Mouse (Mus musculus): ENCODE measurements at regions not wholly inside any gene's neighbourhood (a gene's known extent, or its start where the extent isn't known, plus 50 kb on each side); places are given as distances from the start of the nearest gene placed in this dataset.

- Histone ChIP-seq H3K4me3 (ENCODE audit: low read depth, low read length) (no peak overlapping the region), H3K36me3 (ENCODE audit: control insufficient read depth, insufficient read depth, low read length, poor library complexity, severe bottlenecking) (no peaks in the 10 kb centered on the region), H3K27ac (ENCODE audit: insufficient read depth, low read length) (no peak overlapping the region), H3K27me3 (ENCODE audit: control insufficient read depth, insufficient read depth, low read length, poor library complexity, severe bottlenecking) (no peaks in the 10 kb centered on the region), H3K4me1 (ENCODE audit: control insufficient read depth, insufficient read depth, low read length) (no peaks in the 10 kb centered on the region), H3K9me3 (replicated peaks; ENCODE audit: control insufficient read depth, insufficient read depth, low read length, poor library complexity, severe bottlenecking) (peaks cover 4% of the 10 kb centered on the region), H3K9ac (ENCODE audit: low read depth, poor library complexity, severe bottlenecking) (no peak overlapping the region)
- TF ChIP-seq POLR2A (IDR thresholded peaks at IDR 0.05; ENCODE audit: insufficient read depth, low read length), result no peak
- TF ChIP-seq CTCF (IDR thresholded peaks at IDR 0.05; ENCODE audit: low read depth, low read length), result no peak
- TF ChIP-seq EP300 (IDR thresholded peaks at IDR 0.05; ENCODE audit: insufficient read depth, low read depth, low read length), result no peak
These were observed 53.3 kb upstream of the Arhgap28 start for GRCm38 (mm10) chr17:68057264-68057663.

DNA sequence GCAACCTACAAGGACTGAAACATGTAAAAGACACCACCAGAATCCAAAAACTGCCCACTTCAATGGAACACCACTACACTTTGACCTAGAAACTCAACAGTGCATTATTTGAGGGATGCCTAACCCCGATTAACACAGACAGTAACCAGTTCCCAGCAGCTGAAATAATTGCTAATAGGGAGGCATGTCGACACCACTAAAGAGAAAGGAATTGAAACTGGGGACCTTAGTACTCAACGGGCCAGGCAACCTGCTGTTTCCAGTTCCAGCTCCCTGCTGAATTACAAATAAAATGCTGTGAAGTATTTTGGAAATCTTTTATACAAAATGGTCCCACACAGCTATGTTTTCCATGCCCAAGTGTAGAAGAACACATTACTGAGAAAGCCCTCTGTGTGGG is 56.5 kb upstream of the Arhgap28 start:
- H3K27ac ChIP-seq (ENCODE audit: insufficient read depth, low read length), result no peak overlapping the region
- H3K9me3 ChIP-seq (replicated peaks; ENCODE audit: control insufficient read depth, insufficient read depth, low read length, poor library complexity, severe bottlenecking), result peaks cover 4% of the 10 kb centered on the region
- no peak overlapping the region for H3K9ac ChIP-seq (ENCODE audit: low read depth, poor library complexity, severe bottlenecking)
- no peaks in the 10 kb centered on the region for H3K36me3 ChIP-seq (ENCODE audit: control insufficient read depth, insufficient read depth, low read length, poor library complexity, severe bottlenecking)
- no peaks in the 10 kb centered on the region for H3K4me1 ChIP-seq (ENCODE audit: control insufficient read depth, insufficient read depth, low read length)
- TF ChIP-seq EP300 (IDR thresholded peaks at IDR 0.05; ENCODE audit: insufficient read depth, low read depth, low read length) (no peak), POLR2A (IDR thresholded peaks at IDR 0.05; ENCODE audit: insufficient read depth, low read length) (no peak), CTCF (IDR thresholded peaks at IDR 0.05; ENCODE audit: low read depth, low read length) (no peak)
- H3K27me3 ChIP-seq (ENCODE audit: control insufficient read depth, insufficient read depth, low read length, poor library complexity, severe bottlenecking), result no peaks in the 10 kb centered on the region
- H3K4me3 ChIP-seq (ENCODE audit: low read depth, low read length), result no peak overlapping the region

DNA sequence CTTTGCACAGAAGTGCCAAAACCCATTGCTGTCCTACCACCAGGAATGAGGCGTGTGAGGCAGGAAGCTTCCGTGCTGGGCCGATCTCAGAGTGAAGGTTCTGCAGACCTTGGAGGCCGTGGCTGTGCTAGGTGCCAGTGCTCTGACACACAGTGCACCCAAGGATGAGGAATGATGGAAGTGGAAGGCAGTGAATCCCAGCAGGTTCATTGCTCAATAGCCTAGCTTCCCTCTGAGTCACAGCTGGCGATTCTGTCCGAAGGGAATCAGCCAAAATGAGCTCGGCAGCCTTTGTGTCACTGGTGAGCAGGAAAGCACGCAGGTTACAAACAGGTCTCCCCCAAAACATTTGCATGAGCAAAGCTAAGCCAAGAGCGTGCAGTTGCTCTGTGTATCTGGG is 61.8 kb upstream of the Arhgap28 start:
- H3K9me3 ChIP-seq (replicated peaks; ENCODE audit: control insufficient read depth, insufficient read depth, low read length, poor library complexity, severe bottlenecking), result no peaks in the 10 kb centered on the region
- no peak overlapping the region for H3K9ac ChIP-seq (ENCODE audit: low read depth, poor library complexity, severe bottlenecking)
- H3K4me1 ChIP-seq (ENCODE audit: control insufficient read depth, insufficient read depth, low read length), result no peaks in the 10 kb centered on the region
- no peaks in the 10 kb centered on the region for H3K27me3 ChIP-seq (ENCODE audit: control insufficient read depth, insufficient read depth, low read length, poor library complexity, severe bottlenecking)
- no peak for TF ChIP-seq EP300 (IDR thresholded peaks at IDR 0.05; ENCODE audit: insufficient read depth, low read depth, low read length)
- TF ChIP-seq POLR2A (IDR thresholded peaks at IDR 0.05; ENCODE audit: insufficient read depth, low read length), result no peak
- no peak for TF ChIP-seq CTCF (IDR thresholded peaks at IDR 0.05; ENCODE audit: low read depth, low read length)
- no peak overlapping the region for H3K27ac ChIP-seq (ENCODE audit: insufficient read depth, low read length)
- H3K4me3 ChIP-seq (ENCODE audit: low read depth, low read length), result no peak overlapping the region
- H3K36me3 ChIP-seq (ENCODE audit: control insufficient read depth, insufficient read depth, low read length, poor library complexity, severe bottlenecking), result no peaks in the 10 kb centered on the region

DNA sequence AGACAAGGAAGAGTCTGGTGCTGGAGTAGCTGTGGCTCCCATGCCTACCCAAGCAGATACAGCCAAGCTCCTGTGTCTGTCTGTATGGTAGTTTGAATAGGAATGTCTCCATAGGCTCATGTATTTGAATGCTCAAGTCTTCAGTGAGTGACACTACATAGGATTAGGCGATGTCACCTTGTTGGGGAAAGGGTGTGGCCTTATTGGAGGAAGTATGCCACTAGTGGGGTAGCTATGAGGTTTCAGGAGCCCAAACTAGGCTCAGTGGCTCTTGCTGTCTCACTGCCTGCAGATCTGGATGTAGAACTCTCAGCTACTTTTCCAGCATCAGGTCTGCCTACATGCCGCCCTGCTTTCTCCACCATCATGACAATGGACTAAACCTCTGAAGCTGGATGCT is 62.3 kb upstream of the Arhgap28 start:
- Histone ChIP-seq H3K4me1 (ENCODE audit: control insufficient read depth, insufficient read depth, low read length) (no peaks in the 10 kb centered on the region), H3K27ac (ENCODE audit: insufficient read depth, low read length) (no peak overlapping the region), H3K9me3 (replicated peaks; ENCODE audit: control insufficient read depth, insufficient read depth, low read length, poor library complexity, severe bottlenecking) (no peaks in the 10 kb centered on the region), H3K9ac (ENCODE audit: low read depth, poor library complexity, severe bottlenecking) (no peak overlapping the region), H3K4me3 (ENCODE audit: low read depth, low read length) (no peak overlapping the region), H3K27me3 (ENCODE audit: control insufficient read depth, insufficient read depth, low read length, poor library complexity, severe bottlenecking) (no peaks in the 10 kb centered on the region), H3K36me3 (ENCODE audit: control insufficient read depth, insufficient read depth, low read length, poor library complexity, severe bottlenecking) (no peaks in the 10 kb centered on the region)
- TF ChIP-seq EP300 (IDR thresholded peaks at IDR 0.05; ENCODE audit: insufficient read depth, low read depth, low read length) (no peak), POLR2A (IDR thresholded peaks at IDR 0.05; ENCODE audit: insufficient read depth, low read length) (no peak), CTCF (IDR thresholded peaks at IDR 0.05; ENCODE audit: low read depth, low read length) (no peak)

GRCm38 (mm10) chr17:68069008-68069407 is 65.1 kb upstream of the Arhgap28 start:
- H3K9me3 ChIP-seq (replicated peaks; ENCODE audit: control insufficient read depth, insufficient read depth, low read length, poor library complexity, severe bottlenecking), result no peaks in the 10 kb centered on the region
- H3K4me1 ChIP-seq (ENCODE audit: control insufficient read depth, insufficient read depth, low read length), result no peaks in the 10 kb centered on the region
- no peak overlapping the region for H3K9ac ChIP-seq (ENCODE audit: low read depth, poor library complexity, severe bottlenecking)
- TF ChIP-seq EP300 (IDR thresholded peaks at IDR 0.05; ENCODE audit: insufficient read depth, low read depth, low read length), result no peak
- TF ChIP-seq POLR2A (IDR thresholded peaks at IDR 0.05; ENCODE audit: insufficient read depth, low read length), result no peak
- H3K4me3 ChIP-seq (ENCODE audit: low read depth, low read length), result no peak overlapping the region
- no peaks in the 10 kb centered on the region for H3K27me3 ChIP-seq (ENCODE audit: control insufficient read depth, insufficient read depth, low read length, poor library complexity, severe bottlenecking)
- no peak overlapping the region for H3K27ac ChIP-seq (ENCODE audit: insufficient read depth, low read length)
- no peaks in the 10 kb centered on the region for H3K36me3 ChIP-seq (ENCODE audit: control insufficient read depth, insufficient read depth, low read length, poor library complexity, severe bottlenecking)

DNA sequence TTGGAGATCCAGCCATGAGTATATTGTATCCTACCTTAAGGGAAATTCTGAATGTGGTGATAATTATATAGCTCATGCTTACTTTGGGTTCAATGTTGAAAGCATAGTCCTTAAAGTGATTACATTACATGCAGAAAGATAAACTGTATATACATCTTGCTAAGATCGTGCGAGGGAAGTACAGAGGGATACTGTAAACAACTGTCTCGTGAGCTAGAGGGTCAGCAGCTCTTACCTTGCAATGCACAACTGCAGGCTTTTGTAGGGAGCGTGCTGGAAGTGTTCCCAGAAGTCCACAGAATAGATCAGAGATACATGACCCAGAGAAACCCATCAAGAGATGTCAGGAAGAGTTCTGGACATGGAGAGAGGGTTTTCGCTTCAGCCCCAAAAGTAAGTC is 65.6 kb upstream of the Arhgap28 start:
- no peak overlapping the region for H3K9ac ChIP-seq (ENCODE audit: low read depth, poor library complexity, severe bottlenecking)
- no peaks in the 10 kb centered on the region for H3K4me1 ChIP-seq (ENCODE audit: control insufficient read depth, insufficient read depth, low read length)
- no peaks in the 10 kb centered on the region for H3K27me3 ChIP-seq (ENCODE audit: control insufficient read depth, insufficient read depth, low read length, poor library complexity, severe bottlenecking)
- no peaks in the 10 kb centered on the region for H3K36me3 ChIP-seq (ENCODE audit: control insufficient read depth, insufficient read depth, low read length, poor library complexity, severe bottlenecking)
- H3K27ac ChIP-seq (ENCODE audit: insufficient read depth, low read length), result no peak overlapping the region
- no peak overlapping the region for H3K4me3 ChIP-seq (ENCODE audit: low read depth, low read length)
- H3K9me3 ChIP-seq (replicated peaks; ENCODE audit: control insufficient read depth, insufficient read depth, low read length, poor library complexity, severe bottlenecking), result no peaks in the 10 kb centered on the region
- no peak for TF ChIP-seq CTCF (IDR thresholded peaks at IDR 0.05; ENCODE audit: low read depth, low read length)
- TF ChIP-seq POLR2A (IDR thresholded peaks at IDR 0.05; ENCODE audit: insufficient read depth, low read length), result no peak
- no peak for TF ChIP-seq EP300 (IDR thresholded peaks at IDR 0.05; ENCODE audit: insufficient read depth, low read depth, low read length)
